Mouse (Mus musculus) limb, embryonic 15.5 days (tissue): Measurements from ENCODE around the gene Klhl3. TPM values are rescaled to one million over a fixed set of nuclear protein-coding genes. Genes with fewer than 3 reads are reported as not detected.
A peak's percentile ranks its signal among the peaks of the same experiment; 100 is the strongest.

Experiments used
- ATAC-seq: fragments of 200-750 bp; cut with Nextera tagmentation; 2 replicates; pipeline ENCODE4 v1.8.0; 2017; ENCODE audit warnings: low read depth, moderate TSS enrichment; ENCODE audit not compliant: insufficient number of reproducible peaks, low FRiP score, low TSS enrichment
- H3K27ac ChIP-seq: fragments of 300-500 bp; sonication (generic); 2 replicates; pipeline ENCODE4 v1.5.1; 2015; ENCODE audit warnings: moderate library complexity, mild to moderate bottlenecking, inconsistent platforms
- H3K27me3 ChIP-seq: fragments of 300-500 bp; sonication (generic); 2 replicates; pipeline ENCODE4 v1.6.1; 2015; ENCODE audit warnings: inconsistent platforms
- H3K36me3 ChIP-seq: fragments of 300-500 bp; sonication (generic); 2 replicates; pipeline ENCODE4 v1.6.1; 2015; ENCODE audit warnings: inconsistent platforms
- H3K4me1 ChIP-seq: fragments of 300-500 bp; sonication (generic); 2 replicates; pipeline ENCODE4 v1.6.1; 2015; ENCODE audit warnings: inconsistent platforms
- H3K4me2 ChIP-seq: fragments of 300-500 bp; sonication (generic); 2 replicates; pipeline ENCODE4 v1.6.1; 2015; ENCODE audit warnings: mild to moderate bottlenecking, inconsistent platforms
- H3K4me3 ChIP-seq: fragments of 300-500 bp; sonication (generic); 2 replicates; pipeline ENCODE4 v1.5.1; 2015; ENCODE audit warnings: mild to moderate bottlenecking, inconsistent platforms
- H3K9ac ChIP-seq: fragments of 300-500 bp; sonication (generic); 2 replicates; pipeline ENCODE4 v1.6.1; 2015; ENCODE audit warnings: inconsistent platforms
- H3K9me3 ChIP-seq: fragments of 300-500 bp; sonication (generic); 2 replicates; pipeline ENCODE4 v1.6.1; 2016; ENCODE audit warnings: inconsistent platforms
- WGBS: fragments of 180-500 bp; shearing (Covaris S2); methylation state at CpG from one replicate; pipeline ENCODE4 v1.1.7; 2015; 5-methylcytosine and 5-hydroxymethylcytosine counted together
- polyA plus RNA-seq: library from polyadenylated mRNA; unstranded; fragments of >200 nt; fragmentation: Nextera tagmentation; extraction: Ambion mirVana; gene quantifications from 2 replicates; pipeline ENCODE4 v1.2.1, GENCODE M21; 2015

Gene Klhl3
- 2.8 and 3.7 TPM in 2 replicates for polyA plus RNA-seq

DNA sequence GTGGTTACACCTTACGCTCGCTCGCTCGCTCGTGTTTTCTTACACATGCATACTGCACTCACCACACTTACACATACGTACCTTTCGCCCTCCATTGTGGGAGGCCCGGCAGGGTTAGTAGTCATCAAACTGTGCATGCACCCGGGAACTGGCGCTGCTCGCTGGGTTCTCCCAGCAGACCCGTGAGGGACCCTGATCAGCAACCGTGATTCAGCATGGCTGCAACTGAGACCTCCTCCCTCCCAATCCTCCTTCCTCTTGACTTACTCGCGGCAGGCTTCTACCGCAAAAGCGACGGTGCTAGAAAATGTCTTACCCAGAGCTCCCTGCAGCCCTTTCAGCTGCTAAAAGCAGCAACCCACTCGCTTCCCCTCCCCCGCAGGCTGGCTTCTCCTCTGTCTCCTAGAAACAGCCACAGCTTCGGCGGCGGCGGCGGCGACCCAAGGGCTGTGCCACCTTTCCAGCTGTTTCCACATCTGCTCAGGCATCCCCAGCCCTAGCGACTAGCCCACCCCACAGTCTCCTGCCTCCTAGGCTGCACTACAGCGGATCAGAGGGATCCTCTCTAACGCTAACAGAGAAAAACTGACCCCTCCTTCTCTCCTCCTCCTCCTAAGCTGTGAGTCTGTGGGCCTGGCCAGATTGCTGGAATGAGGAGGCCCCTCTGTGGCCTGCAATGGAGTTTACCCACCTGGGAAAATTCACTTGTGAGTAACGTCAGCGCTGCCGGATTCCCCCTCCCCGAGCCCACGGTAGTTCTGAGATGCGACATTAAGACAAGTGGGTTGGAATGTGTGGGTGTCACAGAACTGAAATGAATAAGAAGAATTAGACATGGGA, at the start of gene Klhl3:
Gene Klhl3, minus strand, starts transcription at position 532 of the 840 bp plus-strand sequence.
- Histone ChIP-seq H3K9me3 (no peaks in the 10 kb centered on the region), H3K4me2 (peak within 1 kb of the TSS; percentile 86), H3K4me1 (peaks cover 25% of the 10 kb centered on the region), H3K27me3 (no peaks in the 10 kb centered on the region), H3K9ac (peak within 1 kb of the TSS; percentile 45), H3K4me3 (peak within 1 kb of the TSS; percentile 55), H3K27ac (peak within 1 kb of the TSS; percentile 78), H3K36me3 (no peaks in the 10 kb centered on the region)
- under 1% methylated on average over 35 of the region's 35 CpGs for WGBS
- peak; percentile 67; the same call in 1 of the 2 replicates for ATAC-seq

DNA sequence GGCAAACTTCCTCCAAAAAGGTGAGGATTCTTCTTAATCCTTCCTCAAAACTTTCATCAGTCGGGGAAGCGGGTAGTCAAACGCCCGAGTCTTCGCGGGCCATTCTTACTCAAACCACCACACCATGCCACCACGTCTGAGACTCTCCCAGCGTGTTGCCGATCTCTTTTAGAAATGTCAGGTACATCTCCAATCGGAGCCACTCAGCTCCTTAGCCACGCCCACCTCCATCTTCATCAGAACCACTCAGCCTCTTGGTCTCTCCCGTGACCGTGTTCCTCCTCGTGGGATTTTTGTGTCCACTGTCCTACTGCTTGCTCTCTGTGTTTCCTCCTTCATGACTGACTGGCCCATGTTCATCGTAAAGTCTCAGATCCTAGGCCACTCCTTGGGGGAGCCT, 47.4 kb upstream of the Klhl3 start:
- ATAC-seq: no peak
- H3K4me3 ChIP-seq: no peak overlapping the region
- H3K9me3 ChIP-seq: no peaks in the 10 kb centered on the region
- H3K4me2 ChIP-seq: no peak overlapping the region
- H3K27ac ChIP-seq: no peak overlapping the region
- H3K36me3 ChIP-seq: peaks cover 37% of the 10 kb centered on the region
- peaks cover 6% of the 10 kb centered on the region for H3K4me1 ChIP-seq
- WGBS: 95% methylated on average over 15 of the region's 15 CpGs
- H3K9ac ChIP-seq: no peak overlapping the region
- H3K27me3 ChIP-seq: no peaks in the 10 kb centered on the region

DNA sequence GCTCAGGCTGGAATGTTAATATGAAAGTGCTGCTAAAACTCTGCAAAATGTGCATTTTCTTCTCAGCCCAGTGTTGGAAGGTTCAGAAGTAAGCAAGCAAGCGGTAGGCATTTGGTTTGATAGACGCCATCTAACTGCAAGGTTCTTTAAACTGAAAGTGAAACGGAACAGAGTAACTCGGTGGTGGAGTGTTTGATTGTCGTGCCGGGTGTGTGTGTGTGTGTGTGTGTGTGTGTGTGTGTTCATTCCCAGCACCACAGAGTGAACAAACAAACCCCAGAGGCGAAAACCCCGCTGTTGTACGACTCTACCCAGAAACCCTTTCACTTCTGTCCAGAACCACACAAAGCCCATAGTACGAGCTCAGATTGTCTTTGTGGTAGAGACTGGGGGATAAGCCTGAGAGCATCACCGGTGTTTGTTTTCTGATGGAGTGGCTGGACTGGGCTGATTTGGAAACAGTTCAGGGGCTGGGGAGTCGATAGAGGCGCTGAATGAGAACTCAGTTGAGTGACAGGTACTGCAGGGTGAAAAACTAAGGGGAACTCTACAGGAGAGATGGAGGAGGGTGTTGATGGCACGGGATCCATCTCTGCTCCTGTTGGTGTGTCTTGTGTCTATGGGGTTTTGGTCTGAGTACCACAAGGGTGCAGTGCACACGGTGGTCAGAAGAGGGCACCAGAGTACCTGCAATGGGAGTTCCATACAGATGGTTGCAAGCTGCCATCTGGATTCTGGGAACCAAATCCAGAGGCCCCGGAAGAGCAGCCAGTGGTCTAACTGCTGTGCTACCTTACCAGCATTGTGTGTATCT, 44.9 kb upstream of the Klhl3 start:
- no peak for ATAC-seq
- H3K27me3 ChIP-seq: no peaks in the 10 kb centered on the region
- peak overlapping the region; percentile 69 for H3K27ac ChIP-seq
- peak overlapping the region; percentile 76 for H3K9ac ChIP-seq
- H3K9me3 ChIP-seq: no peaks in the 10 kb centered on the region
- peaks cover 6% of the 10 kb centered on the region for H3K4me1 ChIP-seq
- peaks cover 26% of the 10 kb centered on the region for H3K36me3 ChIP-seq
- 8% methylated on average over 16 of the region's 16 CpGs for WGBS
- peak overlapping the region; percentile 86 for H3K4me3 ChIP-seq
- peak overlapping the region; percentile 95 for H3K4me2 ChIP-seq

DNA sequence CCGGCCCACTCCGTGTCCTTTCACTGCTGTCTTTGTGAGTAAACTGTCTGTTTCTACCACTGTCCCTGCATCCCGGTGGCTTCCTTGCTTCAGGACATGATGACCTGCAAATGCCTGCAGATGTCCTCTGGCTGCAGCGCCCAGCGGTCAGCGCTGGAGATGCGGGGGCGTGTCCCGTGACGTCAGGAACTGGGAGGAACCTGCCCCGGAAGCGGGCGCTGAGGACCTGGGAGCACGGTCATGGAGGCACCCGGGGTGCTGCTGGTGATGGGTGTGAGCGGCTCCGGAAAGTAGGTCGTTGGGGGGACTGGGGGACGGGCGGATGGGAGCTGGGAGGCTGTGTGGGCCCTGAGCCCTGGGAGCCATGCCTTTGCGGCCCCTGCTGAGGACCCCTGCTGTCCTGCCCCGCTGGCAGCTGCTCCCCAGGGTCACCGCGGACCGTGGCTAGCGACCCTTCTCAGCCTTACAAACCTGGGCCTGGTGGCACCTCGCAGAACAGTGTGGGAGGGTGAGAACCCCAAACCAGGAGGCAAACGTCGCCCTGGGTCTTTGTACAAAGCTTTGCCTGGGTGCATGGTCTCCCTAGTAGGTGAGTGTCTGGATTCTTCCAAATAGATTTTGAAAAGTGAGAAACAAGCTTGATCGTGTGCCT, 44.2 kb upstream of the Klhl3 start, which contains the start of gene Idnk:
Gene Idnk, plus strand, starts transcription at position 203 of the 652 bp plus-strand sequence.
- ATAC-seq: peak; percentile 63; the same call in 1 of the 2 replicates
- Histone ChIP-seq H3K27me3 (no peaks in the 10 kb centered on the region), H3K4me2 (peak within 1 kb of the TSS; percentile 95), H3K9ac (peak within 1 kb of the TSS; percentile 76), H3K36me3 (peaks cover 20% of the 10 kb centered on the region), H3K27ac (peak within 1 kb of the TSS; percentile 69), H3K4me3 (peak within 1 kb of the TSS; percentile 86), H3K4me1 (peaks cover 6% of the 10 kb centered on the region), H3K9me3 (no peaks in the 10 kb centered on the region)
- WGBS: under 1% methylated on average over 30 of the region's 30 CpGs

DNA sequence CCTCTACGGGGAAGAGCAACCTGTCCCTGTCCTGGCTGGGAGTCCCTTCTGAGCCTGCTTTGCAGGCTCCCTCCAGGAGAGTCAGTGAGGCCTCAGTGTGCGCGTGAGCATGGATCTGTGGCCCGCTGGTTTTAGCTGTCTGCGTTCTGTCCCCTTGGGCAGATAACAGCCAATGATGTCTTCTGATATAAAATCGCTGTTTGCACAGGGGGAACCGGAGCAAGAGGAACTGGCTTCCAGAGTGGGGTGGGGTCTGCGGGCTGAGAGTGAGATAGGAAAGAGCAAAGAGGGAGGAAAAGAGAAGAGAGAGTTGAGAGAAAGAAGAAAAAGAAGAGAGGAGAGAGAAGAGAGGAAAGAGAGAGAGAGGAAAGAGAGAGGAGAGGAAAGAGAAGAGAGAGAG, 43.6 kb upstream of the Klhl3 start:
- Histone ChIP-seq H3K4me2 (peak overlapping the region; percentile 95), H3K9ac (no peak overlapping the region), H3K4me3 (peak overlapping the region; percentile 86), H3K27ac (no peak overlapping the region), H3K27me3 (no peaks in the 10 kb centered on the region), H3K9me3 (no peaks in the 10 kb centered on the region), H3K36me3 (peaks cover 19% of the 10 kb centered on the region), H3K4me1 (peaks cover 6% of the 10 kb centered on the region)
- no peak for ATAC-seq
- WGBS: 25% methylated on average over 8 of the region's 8 CpGs

DNA sequence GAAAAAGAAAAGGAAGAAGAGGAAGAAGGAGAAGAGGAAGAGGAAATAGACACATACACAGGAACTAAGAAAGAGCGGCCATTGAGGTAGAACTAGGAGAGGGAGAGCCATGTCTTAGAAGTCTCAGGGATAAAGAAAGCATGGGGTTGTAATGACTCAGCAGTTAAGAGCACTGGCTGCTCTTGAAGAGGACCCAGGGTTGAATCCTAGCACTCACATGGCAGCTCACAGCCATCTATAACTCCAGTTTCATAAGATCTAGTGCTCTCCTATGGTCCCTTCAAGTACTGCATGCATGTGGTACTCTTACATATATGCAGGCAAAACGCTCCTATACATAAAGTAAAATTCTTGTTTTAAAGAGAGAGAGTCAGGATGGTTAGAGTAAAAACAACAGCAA, 42.6 kb upstream of the Klhl3 start:
- 88% methylated on average over 2 of the region's 2 CpGs for WGBS
- no peak for ATAC-seq
- Histone ChIP-seq H3K9me3 (no peaks in the 10 kb centered on the region), H3K4me2 (no peak overlapping the region), H3K9ac (no peak overlapping the region), H3K4me3 (no peak overlapping the region), H3K36me3 (peaks cover 13% of the 10 kb centered on the region), H3K27ac (no peak overlapping the region), H3K4me1 (peaks cover 6% of the 10 kb centered on the region), H3K27me3 (no peaks in the 10 kb centered on the region)

DNA sequence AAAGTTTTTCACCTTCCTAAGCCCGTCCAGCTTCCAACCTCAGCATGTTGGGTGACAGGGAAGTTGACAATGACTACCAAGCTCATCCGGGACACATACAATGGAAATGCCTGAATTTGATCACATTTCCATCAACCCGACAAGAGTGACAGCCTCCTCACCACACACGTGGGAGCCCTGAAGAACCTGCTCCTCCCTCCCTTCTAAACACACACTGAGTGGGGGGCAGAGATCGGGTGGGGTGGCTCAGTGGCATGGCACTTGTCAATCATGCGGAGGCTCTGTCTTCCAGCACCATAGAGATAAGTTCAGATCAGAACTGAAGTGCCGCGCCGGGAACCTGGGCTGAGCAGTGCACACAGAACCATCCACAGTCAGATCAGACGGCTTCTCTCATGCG, 37.0 kb upstream of the Klhl3 start:
- no peak overlapping the region for H3K27ac ChIP-seq
- ATAC-seq: no peak
- no peak overlapping the region for H3K9ac ChIP-seq
- H3K27me3 ChIP-seq: no peaks in the 10 kb centered on the region
- H3K4me3 ChIP-seq: no peak overlapping the region
- H3K4me1 ChIP-seq: peaks cover 7% of the 10 kb centered on the region
- no peak overlapping the region for H3K4me2 ChIP-seq
- WGBS: 81% methylated on average over 11 of the region's 11 CpGs
- H3K36me3 ChIP-seq: no peaks in the 10 kb centered on the region
- no peaks in the 10 kb centered on the region for H3K9me3 ChIP-seq

DNA sequence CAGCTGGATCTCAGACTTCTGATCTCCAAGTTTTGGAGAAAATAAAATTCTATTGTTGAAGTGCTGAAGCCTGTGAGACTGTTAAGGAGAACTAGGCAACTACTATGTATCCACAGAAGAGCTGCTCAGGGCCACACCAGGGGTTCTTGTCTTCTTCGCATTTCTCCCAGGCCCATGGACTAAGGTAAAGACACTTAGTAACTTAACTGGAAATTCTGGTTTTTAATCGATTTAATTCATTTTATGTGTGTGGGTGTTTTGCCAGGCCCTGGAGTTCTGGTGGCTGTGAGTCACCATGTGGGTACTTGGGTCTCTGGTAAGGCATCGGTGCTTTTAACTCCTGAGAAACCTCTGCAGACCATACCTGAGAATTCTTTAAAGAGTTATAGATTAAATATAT, 36.2 kb upstream of the Klhl3 start:
- H3K4me3 ChIP-seq: no peak overlapping the region
- no peak overlapping the region for H3K9ac ChIP-seq
- H3K36me3 ChIP-seq: no peaks in the 10 kb centered on the region
- peaks cover 7% of the 10 kb centered on the region for H3K4me1 ChIP-seq
- no peak overlapping the region for H3K27ac ChIP-seq
- H3K27me3 ChIP-seq: no peaks in the 10 kb centered on the region
- H3K9me3 ChIP-seq: no peaks in the 10 kb centered on the region
- 65% methylated on average over 3 of the region's 3 CpGs for WGBS
- no peak overlapping the region for H3K4me2 ChIP-seq
- no peak for ATAC-seq

DNA sequence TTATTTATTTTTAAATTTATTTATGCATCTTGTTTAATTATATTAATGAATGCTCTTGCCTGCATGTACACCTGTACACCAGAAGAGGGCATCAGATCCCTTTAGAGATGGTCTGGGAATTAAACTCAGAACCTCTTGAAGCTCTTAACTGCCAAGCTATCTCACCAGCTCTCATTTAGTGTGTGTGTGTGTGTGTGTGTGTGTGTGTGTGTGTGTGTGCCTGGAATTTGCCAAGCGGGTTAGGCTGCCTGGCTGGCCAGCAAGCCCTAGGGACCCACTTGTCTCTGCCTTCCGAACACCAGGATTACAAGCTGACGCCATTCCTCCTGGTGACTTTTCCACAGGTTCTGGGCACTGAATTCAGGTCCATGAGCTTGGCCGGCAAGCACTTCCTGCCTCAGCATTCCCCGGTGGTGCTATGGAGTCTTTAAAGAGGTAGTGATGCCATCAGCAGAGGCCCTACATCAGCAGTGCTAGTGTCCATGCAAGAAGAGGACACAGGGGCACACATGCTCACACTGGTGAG, 35.7 kb upstream of the Klhl3 start:
- Histone ChIP-seq H3K36me3 (no peaks in the 10 kb centered on the region), H3K4me3 (peak overlapping the region; percentile 35), H3K27me3 (no peaks in the 10 kb centered on the region), H3K4me1 (peaks cover 7% of the 10 kb centered on the region), H3K27ac (no peak overlapping the region), H3K9me3 (no peaks in the 10 kb centered on the region), H3K4me2 (peak overlapping the region; percentile 48), H3K9ac (no peak overlapping the region)
- no peak for ATAC-seq
- WGBS: 29% methylated on average over 5 of the region's 5 CpGs

DNA sequence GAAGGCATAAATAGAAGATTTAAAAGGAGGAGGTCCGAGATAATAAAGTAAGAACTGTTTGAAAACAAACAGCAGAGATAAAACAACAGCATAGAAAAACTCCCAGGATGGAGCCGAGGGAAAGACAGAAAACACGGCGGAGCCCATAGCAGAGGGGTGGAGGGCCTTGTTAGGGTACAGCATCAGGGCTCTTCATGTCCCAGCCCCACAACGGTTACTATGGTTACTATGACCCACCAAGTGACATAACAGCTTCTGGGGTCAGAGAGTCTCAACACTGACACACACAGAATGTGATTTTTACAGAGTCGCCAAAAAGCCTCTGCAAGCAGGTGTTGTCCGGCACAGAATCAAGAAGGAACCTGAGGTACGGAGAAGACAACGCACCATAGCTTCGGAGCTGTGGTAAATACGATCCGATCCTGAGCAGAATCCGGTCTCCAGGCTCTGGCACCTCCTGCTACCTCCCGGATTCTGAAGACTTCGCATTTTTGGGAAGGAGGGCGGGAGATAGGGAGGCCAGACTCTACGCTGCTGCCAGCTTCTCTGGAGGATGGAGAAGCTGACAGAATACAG, 35.0 kb upstream of the Klhl3 start:
- H3K27ac ChIP-seq: no peak overlapping the region
- under 1% methylated on average over 17 of the region's 17 CpGs for WGBS
- H3K4me1 ChIP-seq: peaks cover 7% of the 10 kb centered on the region
- H3K9me3 ChIP-seq: no peaks in the 10 kb centered on the region
- no peaks in the 10 kb centered on the region for H3K27me3 ChIP-seq
- no peak overlapping the region for H3K9ac ChIP-seq
- peak overlapping the region; percentile 35 for H3K4me3 ChIP-seq
- H3K36me3 ChIP-seq: no peaks in the 10 kb centered on the region
- ATAC-seq: peak; percentile 82; the same call in 1 of the 2 replicates
- peak overlapping the region; percentile 48 for H3K4me2 ChIP-seq

DNA sequence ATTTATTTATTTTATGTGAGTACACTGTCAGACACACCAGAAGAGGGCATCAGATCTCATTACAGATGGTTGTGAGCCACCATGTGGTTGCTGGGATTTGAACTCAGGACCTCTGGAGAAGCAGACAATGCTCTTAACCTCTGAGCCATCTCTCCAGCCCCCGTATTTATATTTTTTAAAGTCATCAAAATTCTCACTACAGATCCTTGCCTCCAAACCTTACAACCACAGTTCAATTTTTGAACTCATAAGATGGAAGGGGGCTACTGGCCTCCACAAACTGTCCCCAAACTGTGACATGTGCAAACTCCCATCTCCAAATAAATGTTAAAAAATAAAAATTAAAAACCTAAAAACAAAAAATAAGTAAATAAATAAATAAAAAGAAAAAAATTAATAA, 34.4 kb upstream of the Klhl3 start:
- Histone ChIP-seq H3K9ac (no peak overlapping the region), H3K4me3 (no peak overlapping the region), H3K9me3 (no peaks in the 10 kb centered on the region), H3K36me3 (no peaks in the 10 kb centered on the region), H3K27me3 (no peaks in the 10 kb centered on the region), H3K27ac (no peak overlapping the region), H3K4me1 (peaks cover 7% of the 10 kb centered on the region), H3K4me2 (no peak overlapping the region)
- ATAC-seq: no peak
- WGBS: 79% methylated on average over 1 of the region's 1 CpGs
